Mouse (Mus musculus): ENCODE measurements around the gene Kiss1r.
A peak's percentile ranks its signal among the peaks of the same experiment; 100 is the strongest.
"Not testable (repeated sequence)": the region's sequence is repeated elsewhere in the genome, so short reads cannot be mapped to it uniquely, and the experiment has no call there.

Gene Kiss1r

GRCm38 (mm10) chr10:79940749-79941148 is 24.0 kb downstream of the Kiss1r start:
- DNase-seq (ENCODE audit: low spot score in 2 of 2), result no peak

- DNase-seq (ENCODE audit: low spot score in 2 of 2), result no peak
These were observed 26.2 kb downstream of the Kiss1r start for GRCm38 (mm10) chr10:79942988-79943387.

- no peak for DNase-seq (ENCODE audit: low spot score in 2 of 2)
These were observed 26.7 kb downstream of the Kiss1r start for GRCm38 (mm10) chr10:79943471-79943901.

- peak in 1 of 2 experiments; percentile 53 for DNase-seq (ENCODE audit: low spot score in 2 of 2)
These were observed 28.9 kb downstream of the Kiss1r start for GRCm38 (mm10) chr10:79945507-79946234.

- no peak for DNase-seq (ENCODE audit: low spot score in 2 of 2)
These were observed 30.1 kb downstream of the Kiss1r start for GRCm38 (mm10) chr10:79946752-79947322.

GRCm38 (mm10) chr10:79947502-79947901 is 30.7 kb downstream of the Kiss1r start:
- no peak for DNase-seq (ENCODE audit: low spot score in 2 of 2)

GRCm38 (mm10) chr10:79949873-79950272 is 33.1 kb downstream of the Kiss1r start:
- DNase-seq (ENCODE audit: low spot score in 2 of 2), result no peak

- DNase-seq (ENCODE audit: low spot score in 2 of 2), result no peak
These were observed 33.9 kb downstream of the Kiss1r start for GRCm38 (mm10) chr10:79950661-79951060.

- no peak for DNase-seq (ENCODE audit: low spot score in 2 of 2)
These were observed 37.2 kb downstream of the Kiss1r start for GRCm38 (mm10) chr10:79953946-79954345.

- no peak for DNase-seq (ENCODE audit: low spot score in 2 of 2)
These were observed 38.9 kb downstream of the Kiss1r start for GRCm38 (mm10) chr10:79955691-79956090.

- DNase-seq (ENCODE audit: low spot score in 2 of 2), result no peak
These were observed 39.9 kb downstream of the Kiss1r start for GRCm38 (mm10) chr10:79956643-79957154.

GRCm38 (mm10) chr10:79958140-79958816 is 41.5 kb downstream of the Kiss1r start:
- peak; percentile 69 to 86 for DNase-seq (ENCODE audit: low spot score in 2 of 2)

- DNase-seq (ENCODE audit: low spot score in 2 of 2), result not testable (repeated sequence)
These were observed 42.6 kb downstream of the Kiss1r start for GRCm38 (mm10) chr10:79959412-79959811.

- DNase-seq (ENCODE audit: low spot score in 2 of 2), result peak; percentile 98 to 99
These were observed 43.3 kb downstream of the Kiss1r start, which contains the start of gene Wdr18 for GRCm38 (mm10) chr10:79959847-79960601. Wdr18 (plus strand) TSS chr10:79960152.

- DNase-seq (ENCODE audit: low spot score in 2 of 2), result no peak
These were observed 44.0 kb downstream of the Kiss1r start for GRCm38 (mm10) chr10:79960671-79961294.

- DNase-seq (ENCODE audit: low spot score in 2 of 2), result no peak
These were observed 48.0 kb downstream of the Kiss1r start for GRCm38 (mm10) chr10:79964727-79965126.

GRCm38 (mm10) chr10:79965325-79965724 is 48.6 kb downstream of the Kiss1r start:
- no peak for DNase-seq (ENCODE audit: low spot score in 2 of 2)

GRCm38 (mm10) chr10:79966886-79967400 is 50.2 kb downstream of the Kiss1r start:
- DNase-seq (ENCODE audit: low spot score in 2 of 2), result no peak

- no peak for DNase-seq (ENCODE audit: low spot score in 2 of 2)
These were observed 51.4 kb downstream of the Kiss1r start for GRCm38 (mm10) chr10:79968181-79968580.

GRCm38 (mm10) chr10:79969124-79969568 is 52.4 kb downstream of the Kiss1r start:
- DNase-seq (ENCODE audit: low spot score in 2 of 2), result no peak

Measured in urinary bladder, postnatal 4 days (tissue).